15 mouse cellular contexts compared by ENCODE assay signal in genomic region chr9:79944872-79945271, GRCm38 (mm10).
"Had no signal": no experiment of that assay in that cellular context is flagged by ENCODE, and none has a peak within 500 bp of the region (broad histone marks: within the 10 kb centered on the region; RNA-seq: fewer than 3 reads in every experiment).

No protein-coding gene starts in this region.

- H3K4me3 ChIP-seq: layer of hippocampus, adult 2 months; limb, embryonic 12.5 days; liver, embryonic 13.5 days; megakaryocyte, embryonic 14.5 days; midbrain, embryonic 12.5 days had no signal

- ATAC-seq: liver, postnatal 0 days; midbrain, embryonic 16.5 days had no signal

- DNase-seq: kidney, adult 18-20 months; kidney, postnatal 10 days; kidney, postnatal 4 days; liver; liver, embryonic 13.5 days; liver, postnatal 0 days; right cerebral cortex, adult 18-20 months; right cerebral cortex, postnatal 25 days; thymus, postnatal 36 days had no signal

- H3K27ac ChIP-seq: layer of hippocampus, adult 2 months; limb, embryonic 12.5 days; liver, embryonic 13.5 days; macrophage; midbrain, embryonic 12.5 days had no signal

- H3K9me3 ChIP-seq: limb, embryonic 12.5 days; liver, embryonic 13.5 days; megakaryocyte, embryonic 14.5 days; midbrain, embryonic 12.5 days had no signal

- H3K36me3 ChIP-seq: limb, embryonic 12.5 days; liver, embryonic 13.5 days; midbrain, embryonic 12.5 days had no signal

- H3K4me1 ChIP-seq: limb, embryonic 12.5 days; midbrain, embryonic 12.5 days had no signal

- H3K9ac ChIP-seq: limb, embryonic 12.5 days; liver, embryonic 13.5 days; liver, postnatal 0 days; midbrain, embryonic 12.5 days had no signal

- H3K4me2 ChIP-seq: limb, embryonic 12.5 days; liver, embryonic 13.5 days; midbrain, embryonic 12.5 days had no signal

- H3K27me3 ChIP-seq: limb, embryonic 12.5 days; liver, embryonic 13.5 days; megakaryocyte, embryonic 14.5 days; midbrain, embryonic 12.5 days had no signal
